Mouse (Mus musculus) regulatory T cell (primary cell): ENCODE measurements around the gene Ffar3.
"Not testable (repeated sequence)": the region's sequence is repeated elsewhere in the genome, so short reads cannot be mapped to it uniquely, and the experiment has no call there.

Experiments used
- in situ Hi-C: fragments of 300-600 bp; cut with MboI, MseI; formaldehyde crosslinking; loops from one replicate; pipeline ENCODE4 v1.15.1; 2025; ENCODE audit warnings: high pct_unique_total_duplicates

Ffar3 gene

DNA sequence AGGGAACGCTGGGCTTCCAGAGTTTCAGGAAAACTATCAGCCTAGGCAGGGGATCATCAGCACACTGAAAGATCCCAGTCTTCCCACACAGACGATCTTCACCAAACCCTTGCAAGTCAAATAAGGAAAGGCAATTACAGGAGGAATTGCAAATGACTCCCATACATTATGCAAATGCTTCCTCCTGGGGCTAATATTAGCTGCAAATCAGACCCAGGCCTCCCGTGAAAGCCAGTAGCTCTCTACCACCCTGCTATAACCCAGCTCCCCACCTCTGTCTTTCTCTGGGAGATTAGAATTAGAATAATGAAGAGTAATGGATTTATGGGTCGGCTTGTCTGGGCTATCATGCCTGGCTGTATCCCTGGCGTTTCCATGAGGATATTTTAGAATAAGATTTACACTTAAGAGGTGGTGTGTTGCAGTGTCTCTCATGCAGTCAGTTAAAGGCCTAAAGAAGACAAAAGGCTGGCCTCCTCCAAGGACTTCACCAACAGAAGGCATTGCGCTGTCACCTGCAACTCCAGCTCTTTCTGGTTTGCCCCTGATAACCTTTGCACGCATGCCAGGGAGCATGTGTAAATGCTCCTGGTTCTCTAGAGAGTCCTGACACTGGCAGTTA lies 11.2 kb downstream of the Ffar3 start:
- in situ Hi-C loops = no loop called here

DNA sequence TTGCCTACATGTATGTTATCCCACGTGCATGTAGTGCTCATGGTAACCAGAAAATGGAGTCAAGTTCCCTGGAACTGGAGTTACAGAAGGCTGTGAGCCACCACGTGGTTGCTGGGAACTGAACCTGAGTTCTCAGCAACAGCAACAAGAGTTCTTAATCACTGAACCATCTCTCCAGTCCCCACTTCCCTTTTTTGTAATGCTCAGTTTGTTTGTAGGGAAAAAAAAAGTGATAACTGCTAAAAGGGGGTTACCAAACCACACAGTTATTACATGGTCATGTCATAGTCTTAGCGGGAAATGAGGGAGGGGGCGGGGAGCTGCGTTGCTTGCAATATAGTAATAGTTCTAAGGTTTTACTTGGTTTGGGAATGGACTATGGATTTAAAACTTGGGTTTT lies 13.9 kb downstream of the Ffar3 start:
- in situ Hi-C loops = no loop called here

DNA sequence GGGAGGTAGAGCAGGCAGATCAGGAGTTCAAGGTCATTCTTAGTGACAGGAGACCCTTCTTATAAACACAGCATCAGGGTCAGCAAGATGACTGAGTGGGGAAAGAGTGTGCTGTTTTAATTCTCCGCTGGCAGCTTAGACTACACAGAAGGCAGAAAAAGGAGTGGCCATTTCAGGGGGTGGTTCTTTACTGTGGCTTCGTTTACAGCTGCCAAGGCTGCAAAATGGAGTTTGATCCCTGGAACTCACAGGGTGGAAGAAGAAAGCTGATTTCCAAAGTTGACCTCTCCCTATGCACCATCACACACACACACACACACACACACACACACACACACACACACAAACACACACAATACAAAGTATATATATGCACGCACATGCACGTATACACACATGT lies 14.6 kb downstream of the Ffar3 start:
- in situ Hi-C loops = no loop called here

DNA sequence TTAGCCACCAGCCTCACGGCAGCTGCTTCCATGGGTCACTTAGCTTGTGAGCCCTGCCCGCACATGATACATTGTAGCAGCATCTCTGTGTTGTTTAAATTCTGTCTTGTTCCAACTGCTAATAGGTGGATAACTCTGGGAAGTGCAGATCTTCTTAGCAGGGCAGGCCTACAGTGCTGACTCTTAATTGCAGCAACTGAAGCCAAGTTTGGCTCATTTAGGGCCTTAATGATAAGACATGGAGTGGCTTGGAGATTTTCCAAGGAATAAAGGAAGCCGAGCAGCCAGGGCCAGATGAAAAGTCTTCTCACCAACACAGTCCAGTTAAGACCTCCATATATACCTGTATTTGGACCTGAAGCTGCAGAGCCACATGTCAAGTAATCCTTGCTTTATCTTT lies 15.7 kb downstream of the Ffar3 start:
- in situ Hi-C loops = no loop called here

DNA sequence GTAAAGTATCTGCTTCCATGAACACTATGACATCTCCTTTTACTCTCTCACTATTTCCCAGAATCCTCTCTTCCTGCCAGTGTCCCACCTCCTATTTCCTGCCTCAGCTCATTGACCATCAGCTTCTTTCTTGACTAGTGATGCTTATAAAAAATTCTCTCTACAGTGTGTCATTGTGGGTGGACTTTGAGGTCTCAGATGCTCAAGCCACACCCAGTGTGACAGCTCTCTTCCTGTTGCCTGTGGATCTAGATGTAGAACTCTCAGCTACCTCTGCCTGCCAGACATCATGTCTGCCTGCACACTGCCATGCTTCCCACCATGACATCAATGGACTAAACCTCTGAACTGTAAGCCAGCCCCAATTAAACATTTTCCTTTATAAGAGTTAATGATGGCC lies 18.7 kb downstream of the Ffar3 start:
- in situ Hi-C loops = no loop called here

DNA sequence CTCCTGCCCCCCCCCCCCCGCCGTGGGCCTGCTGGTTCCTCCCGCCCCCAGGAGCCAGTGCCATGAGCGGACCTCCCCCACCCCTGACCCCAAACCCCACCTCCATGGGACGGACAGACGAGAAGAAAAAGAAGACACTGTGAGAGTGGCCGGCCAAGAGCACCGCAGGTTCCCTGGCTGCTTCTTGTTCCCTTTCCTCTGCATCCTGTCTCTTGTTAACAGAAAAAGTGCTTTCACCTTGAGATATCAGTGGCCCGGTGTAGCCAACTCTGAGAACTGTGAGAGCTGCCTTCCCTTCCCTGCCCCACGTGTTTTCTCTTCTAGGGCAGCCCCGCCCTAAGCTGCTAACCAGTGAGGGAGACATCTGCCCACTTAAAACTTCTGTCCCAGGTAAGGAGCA lies 23.3 kb downstream of the Ffar3 start:
- in situ Hi-C loops = not testable (repeated sequence)

DNA sequence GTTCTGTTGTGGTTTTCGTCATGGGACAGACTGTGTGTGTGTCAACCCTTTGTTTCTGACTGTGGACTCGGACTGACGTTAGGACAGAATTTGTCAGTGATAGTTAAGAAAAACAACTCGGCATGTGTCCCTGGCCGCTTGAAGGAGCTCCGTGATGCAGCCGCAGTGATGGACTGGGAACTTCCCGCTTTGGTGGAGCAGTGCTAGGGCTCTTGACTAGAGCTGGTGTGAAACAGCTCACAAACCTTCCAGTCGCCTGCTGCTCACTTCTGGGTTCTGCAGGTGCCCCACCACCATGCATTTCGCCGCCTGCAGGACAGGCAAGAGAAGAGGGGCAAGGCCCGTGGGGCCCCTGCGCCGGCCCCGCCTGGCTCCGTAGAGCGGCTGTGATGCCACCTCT lies 23.7 kb downstream of the Ffar3 start:
- in situ Hi-C loops = no loop called here

DNA sequence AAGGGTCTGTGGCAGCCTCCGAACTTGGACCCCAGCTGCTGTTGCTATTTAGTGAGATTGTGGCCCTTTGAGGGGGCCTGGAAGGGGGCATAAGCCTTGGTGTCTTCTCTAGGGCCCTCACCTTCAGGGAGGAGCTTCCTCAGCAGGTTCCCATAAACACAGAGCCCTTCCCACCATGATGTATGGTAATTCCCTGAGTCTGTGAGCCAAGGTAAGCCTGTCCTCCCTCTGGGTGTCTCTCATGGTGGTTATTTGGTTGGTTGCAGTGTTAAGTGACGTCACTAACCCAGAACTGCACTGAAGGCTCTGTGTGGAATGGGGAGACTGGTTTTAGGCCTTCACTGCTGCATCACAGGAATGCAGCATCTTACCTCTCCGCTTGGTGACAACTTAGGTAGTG lies 26.6 kb downstream of the Ffar3 start:
- in situ Hi-C loops = no loop called here

DNA sequence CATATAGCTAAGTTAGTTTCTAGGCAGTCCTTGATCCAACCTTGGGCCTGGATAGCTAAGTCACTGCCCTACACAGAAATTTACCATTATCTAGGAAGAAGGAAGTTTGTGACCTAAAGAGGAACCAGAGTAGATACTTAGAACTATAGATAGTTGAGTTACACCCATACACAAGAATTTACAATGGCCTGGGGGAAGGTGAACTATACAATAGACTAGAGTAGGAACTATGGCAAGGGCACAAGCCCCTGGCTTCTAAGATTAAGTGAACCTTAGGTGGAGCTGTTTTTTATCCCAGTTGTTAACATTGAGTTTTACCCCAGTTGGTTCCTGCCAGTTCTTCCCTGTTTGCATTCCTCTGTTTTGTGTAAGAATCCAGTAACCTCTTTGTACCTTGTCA lies 27.1 kb downstream of the Ffar3 start:
- in situ Hi-C loops = not testable (repeated sequence)

DNA sequence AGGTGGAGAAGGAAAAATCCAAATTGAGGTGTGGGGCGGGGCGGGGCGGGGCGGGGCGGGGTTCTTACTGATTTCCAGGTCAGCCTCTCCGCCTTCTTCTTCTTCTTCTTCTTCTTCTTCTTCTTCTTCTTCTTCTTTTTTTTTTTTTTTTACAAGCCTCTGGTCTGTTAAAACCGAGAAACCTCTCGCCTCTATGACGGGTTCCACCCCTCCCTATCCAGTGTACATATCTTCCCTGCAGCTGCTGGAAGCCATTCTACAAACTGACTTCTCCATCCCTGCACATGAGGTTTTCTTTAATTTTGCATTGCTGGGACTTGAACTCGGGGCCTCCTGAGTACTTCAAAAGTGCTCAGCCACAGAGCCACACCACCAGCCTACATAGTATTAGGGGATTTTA lies 29.3 kb downstream of the Ffar3 start:
- in situ Hi-C loops = no loop called here

DNA sequence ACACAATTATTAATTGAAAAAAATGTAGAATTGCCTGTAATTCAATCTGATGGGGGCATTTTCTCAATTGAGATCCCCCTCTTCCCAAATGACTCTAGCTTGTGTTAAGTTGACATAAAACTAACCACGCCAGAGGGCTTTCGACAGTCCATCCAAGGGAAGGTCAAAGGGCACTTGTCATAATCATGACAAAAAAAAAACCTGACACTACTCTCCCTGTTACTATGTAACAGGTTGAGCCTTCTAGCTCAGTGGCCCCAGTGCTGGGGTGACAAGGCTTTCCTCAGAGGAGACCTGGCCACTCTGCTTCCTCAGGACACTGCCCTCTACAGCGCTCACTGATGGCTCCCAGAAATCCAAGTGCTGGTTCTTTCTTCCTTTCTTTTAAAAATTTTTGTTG lies 31.7 kb downstream of the Ffar3 start:
- in situ Hi-C loops = no loop called here

DNA sequence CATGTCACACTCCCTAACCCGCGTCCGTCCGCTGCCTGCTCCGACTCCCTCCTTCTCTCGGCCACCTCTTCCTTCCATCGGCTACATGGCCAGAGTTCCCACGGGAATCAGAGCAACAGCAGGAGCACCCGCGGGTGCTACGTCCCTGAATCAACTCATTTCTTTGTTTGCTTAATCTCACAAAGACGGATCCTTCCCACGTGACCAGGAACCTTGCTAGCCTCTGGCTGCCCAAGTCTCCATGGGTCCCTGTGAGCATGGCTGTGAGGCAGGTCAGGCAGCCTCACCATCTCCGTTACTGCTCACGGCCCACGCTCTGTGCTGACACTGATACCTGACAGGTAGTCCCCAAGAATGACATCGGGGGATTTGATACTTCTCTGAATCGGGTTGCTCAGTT lies 32.3 kb downstream of the Ffar3 start, which contains the start of gene Ffar2:
Ffar2 (minus strand) TSS at position 101 of the 400 bp plus-strand sequence.
- in situ Hi-C loops = no loop called here

DNA sequence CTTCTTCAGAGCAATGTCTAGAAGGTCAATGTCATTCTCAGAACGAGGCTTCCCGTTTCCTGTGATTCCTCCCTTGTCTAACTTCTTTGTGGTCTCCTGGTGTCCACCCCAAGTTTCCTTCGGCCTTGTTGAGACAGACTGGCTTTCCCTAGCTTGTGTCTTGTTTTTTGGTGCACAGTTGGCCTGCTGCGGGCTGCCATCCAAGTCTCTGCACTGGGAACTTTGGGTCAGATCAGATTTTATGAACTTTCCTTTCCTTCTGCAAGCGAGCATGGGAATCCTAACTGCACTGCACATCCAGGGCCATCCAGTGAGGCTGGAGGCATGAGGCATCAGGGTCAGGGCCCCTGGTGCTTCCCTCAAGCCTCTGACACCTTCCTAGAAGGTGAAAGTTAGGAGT lies 34.4 kb downstream of the Ffar3 start:
- in situ Hi-C loops = no loop called here

DNA sequence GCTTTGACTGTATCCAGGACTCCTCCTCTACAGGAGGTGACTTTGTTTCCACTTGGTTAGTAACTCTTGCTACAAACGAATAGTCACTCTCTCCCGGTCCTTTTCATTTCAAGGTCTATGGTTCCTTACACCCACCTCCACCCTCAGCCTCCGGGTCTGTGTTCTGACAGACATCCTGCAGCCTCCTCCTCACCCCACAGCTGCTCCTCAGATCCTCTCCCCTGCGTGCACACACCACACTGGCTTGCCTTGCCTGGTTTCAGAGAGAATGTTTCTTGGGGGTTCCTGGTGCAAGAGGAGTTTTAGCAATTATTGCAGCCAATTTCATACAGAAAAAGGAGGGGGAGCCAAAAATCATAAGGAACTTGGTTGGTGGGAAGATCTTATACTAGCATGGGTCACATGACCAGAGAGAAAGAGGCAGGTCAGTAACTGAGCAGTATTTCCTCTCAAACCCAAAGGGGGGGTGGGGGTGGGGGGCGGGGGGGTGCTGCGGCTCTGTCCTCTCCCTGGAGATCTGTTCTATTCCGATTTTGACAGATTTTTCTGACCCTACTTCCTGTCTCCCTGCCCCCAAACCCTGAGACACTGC lies 35.0 kb downstream of the Ffar3 start:
- in situ Hi-C loops = no loop called here

DNA sequence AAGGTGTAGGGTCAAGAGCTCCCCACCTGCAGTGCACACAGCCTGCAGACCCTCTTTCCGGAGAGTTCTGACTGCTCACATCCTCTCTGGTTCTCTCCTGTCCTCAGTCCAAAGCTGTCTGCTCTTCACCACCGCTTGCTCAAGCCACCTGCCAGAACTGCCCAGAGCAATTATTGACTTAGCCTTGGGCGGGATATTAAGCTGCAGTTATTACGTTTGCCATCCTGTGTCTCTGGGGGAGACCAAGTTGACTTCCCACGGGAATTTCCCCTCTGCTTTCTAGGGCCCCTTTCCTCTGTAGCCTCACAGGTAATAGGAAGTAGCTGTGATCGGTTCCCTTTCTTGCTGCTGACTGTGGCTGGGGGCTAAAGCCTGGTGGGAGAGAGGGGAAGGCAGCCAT lies 35.8 kb downstream of the Ffar3 start:
- in situ Hi-C loops = no loop called here

DNA sequence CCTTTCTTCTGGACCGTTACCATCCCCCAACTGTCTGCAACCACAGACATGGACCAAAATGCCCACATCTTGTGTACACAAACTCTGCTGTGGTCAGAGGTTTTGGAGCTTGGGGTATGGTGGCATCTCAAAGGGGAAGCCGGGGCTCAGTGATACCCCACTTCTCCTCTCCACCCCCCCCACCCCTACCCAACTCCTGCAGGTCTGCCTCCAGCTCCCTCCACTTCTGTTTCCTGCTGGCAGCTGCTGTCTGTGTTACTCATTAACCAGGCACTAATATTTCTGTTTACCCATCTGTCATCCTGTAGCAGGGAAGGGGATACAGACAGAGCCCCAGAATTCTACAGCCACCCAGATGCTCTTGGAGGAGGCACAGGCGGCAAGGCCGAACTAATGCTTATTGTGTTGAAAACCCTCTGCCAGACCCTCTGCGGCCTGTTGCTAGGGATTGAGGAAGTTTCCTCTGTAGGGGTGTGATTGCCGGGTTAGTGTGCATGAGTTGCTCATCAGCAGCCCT lies 43.6 kb downstream of the Ffar3 start:
- in situ Hi-C loops = no loop called here

DNA sequence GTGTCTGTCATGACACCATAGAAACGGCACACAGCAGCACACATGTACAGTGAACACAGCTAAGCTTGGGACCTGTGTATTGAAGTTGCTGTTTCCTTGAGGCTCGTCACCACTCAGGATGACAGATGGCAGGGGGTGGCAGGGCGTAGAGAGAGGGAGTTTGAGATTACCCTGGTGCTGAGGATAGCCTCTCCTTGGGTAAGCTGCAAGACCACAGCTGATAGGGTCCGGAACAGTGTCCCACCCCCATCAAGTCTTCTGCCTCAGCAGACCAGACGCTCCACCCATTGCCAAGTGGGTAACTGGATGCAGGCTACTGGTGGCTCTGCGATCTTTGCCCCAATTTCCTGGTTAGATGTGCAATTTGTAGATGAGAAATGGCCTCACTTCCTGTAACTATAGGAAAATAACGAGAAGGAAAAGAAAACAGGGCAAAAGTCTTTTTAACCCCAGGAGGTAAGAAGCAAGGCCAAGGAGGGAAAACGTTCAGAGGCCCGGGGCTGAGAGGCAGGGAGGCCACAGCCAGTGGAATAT lies 44.2 kb downstream of the Ffar3 start:
- in situ Hi-C loops = no loop called here

DNA sequence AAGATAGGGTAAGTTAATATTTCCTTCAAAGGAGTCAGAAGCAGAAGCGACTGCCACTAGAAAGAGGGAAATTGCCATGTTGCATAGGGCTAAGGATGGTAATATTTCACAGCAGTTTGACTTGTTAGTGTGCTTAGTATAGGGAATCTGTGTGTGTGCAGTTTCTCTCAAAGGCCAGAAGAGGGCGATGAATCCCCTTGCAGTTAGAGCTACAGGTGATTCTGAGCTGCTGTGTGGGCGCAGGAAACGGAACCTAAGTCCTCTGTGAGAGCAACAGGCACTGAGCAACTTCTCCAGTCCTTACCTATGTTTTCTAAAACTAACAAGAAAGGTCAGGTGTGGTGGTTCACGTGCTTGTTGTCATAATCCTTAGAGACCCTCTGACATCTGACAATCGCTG lies 45.7 kb downstream of the Ffar3 start:
- in situ Hi-C loops = no loop called here

DNA sequence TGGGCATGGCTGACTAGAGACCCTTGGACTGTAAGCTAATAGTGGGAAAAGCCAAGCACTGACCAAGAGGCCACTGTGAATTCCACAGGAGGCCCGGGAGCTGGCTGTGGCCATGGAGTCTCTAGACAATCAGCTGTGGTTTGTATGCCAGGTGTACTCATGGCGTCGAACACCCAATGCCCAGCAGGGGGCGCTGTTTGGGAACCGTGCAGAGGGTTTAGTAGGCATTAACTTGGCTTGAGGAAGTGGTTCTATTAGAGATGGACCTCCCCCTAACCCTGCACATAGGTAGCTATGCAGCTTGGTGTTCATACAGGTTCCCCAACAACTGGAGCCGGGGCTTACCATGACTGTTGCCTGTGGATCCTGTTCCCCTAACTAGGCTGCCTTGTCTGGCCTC lies 50.1 kb downstream of the Ffar3 start:
- in situ Hi-C loops = no loop called here
